Mouse (Mus musculus) liver, postnatal 0 days (tissue): ENCODE measurements around the gene Rin2.

Experiments used
- CTCF ChIP-seq: sonication (generic); IDR thresholded peaks from 2 replicates; pipeline ENCODE4 v1.5.1; 2016; ENCODE audit warnings: antibody characterized with exemption, low read depth
- EP300 ChIP-seq: IDR thresholded peaks from 2 replicates; pipeline ENCODE4 v1.6.1; 2016; ENCODE audit warnings: antibody characterized with exemption, low read depth, mild to moderate bottlenecking

DNA sequence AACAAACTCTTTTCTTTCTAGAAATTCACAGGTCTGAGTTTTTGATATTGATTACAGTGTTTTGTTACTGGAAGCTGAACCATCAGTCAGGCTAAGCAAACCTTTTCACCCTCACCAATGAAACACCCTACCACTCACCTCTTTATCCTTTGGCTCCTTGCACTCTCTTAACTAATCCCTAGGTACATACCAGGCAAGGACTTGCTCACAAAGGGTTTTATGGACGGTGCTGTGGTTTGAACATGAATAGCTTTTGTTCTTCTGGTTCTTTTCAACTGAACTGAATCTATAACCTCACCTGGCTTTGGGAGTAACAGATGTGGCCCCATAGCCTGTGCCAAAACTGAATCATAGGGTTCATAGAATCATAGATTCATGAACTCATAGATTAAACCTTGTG lies 71.4 kb downstream of the Rin2 start:
- no peak for TF ChIP-seq CTCF
- no peak for TF ChIP-seq EP300
